Mouse (Mus musculus) embryonic facial prominence, embryonic 13.5 days (tissue): ENCODE results near the gene Zfp398. TPM values are rescaled to one million over a fixed set of nuclear protein-coding genes. Genes with fewer than 3 reads are reported as not detected.
"Not testable (repeated sequence)": the region's sequence is repeated elsewhere in the genome, so short reads cannot be mapped to it uniquely, and the experiment has no call there.

ENCODE experiments used
- ATAC-seq: fragments of 200-750 bp; cut with Nextera tagmentation; 2 replicates; pipeline ENCODE4 v1.8.0; 2017; ENCODE audit warnings: low read depth; ENCODE audit not compliant: insufficient number of reproducible peaks, insufficient read depth, low FRiP score, low TSS enrichment
- H3K27ac ChIP-seq: fragments of 300-500 bp; sonication (generic); 2 replicates; pipeline ENCODE4 v1.5.1; 2015; ENCODE audit warnings: moderate library complexity, mild to moderate bottlenecking, inconsistent platforms
- H3K27me3 ChIP-seq: fragments of 300-500 bp; sonication (generic); 2 replicates; pipeline ENCODE4 v1.6.1; 2015; ENCODE audit warnings: mild to moderate bottlenecking, inconsistent platforms
- H3K36me3 ChIP-seq: fragments of 300-500 bp; sonication (generic); 2 replicates; pipeline ENCODE4 v1.6.1; 2015; ENCODE audit warnings: mild to moderate bottlenecking, inconsistent platforms
- H3K4me1 ChIP-seq: fragments of 300-500 bp; sonication (generic); 2 replicates; pipeline ENCODE4 v1.6.1; 2015; ENCODE audit warnings: inconsistent platforms
- H3K4me2 ChIP-seq: fragments of 300-500 bp; sonication (generic); 2 replicates; pipeline ENCODE4 v1.6.1; 2015; ENCODE audit warnings: moderate library complexity, mild to moderate bottlenecking, inconsistent platforms
- H3K4me3 ChIP-seq: fragments of 300-500 bp; sonication (generic); 2 replicates; pipeline ENCODE4 v1.5.1; 2015; ENCODE audit warnings: mild to moderate bottlenecking, inconsistent platforms
- H3K9ac ChIP-seq: fragments of 300-500 bp; sonication (generic); 2 replicates; pipeline ENCODE4 v1.6.1; 2015; ENCODE audit warnings: mild to moderate bottlenecking, inconsistent platforms
- H3K9me3 ChIP-seq: fragments of 300-500 bp; sonication (generic); 2 replicates; pipeline ENCODE4 v1.6.1; 2016; ENCODE audit warnings: inconsistent platforms
- WGBS: fragments of 180-500 bp; shearing (Covaris S2); methylation state at CpG from one replicate; pipeline ENCODE4 v1.1.7; 2015; ENCODE audit warnings: mixed read lengths; 5-methylcytosine and 5-hydroxymethylcytosine counted together
- polyA plus RNA-seq: library from polyadenylated mRNA; unstranded; fragments of >200 nt; fragmentation: Nextera tagmentation; extraction: Ambion mirVana; gene quantifications from 2 replicates; pipeline ENCODE4 v1.2.1, GENCODE M21; 2015

The Zfp398 gene
- polyA plus RNA-seq, 1 experiment from 2014 or later, result 14.8 TPM

- H3K27me3 ChIP-seq, H3K9me3 ChIP-seq, H3K27ac ChIP-seq, H3K4me2 ChIP-seq, H3K9ac ChIP-seq, H3K4me3 ChIP-seq, ATAC-seq, H3K4me1 ChIP-seq: not testable (repeated sequence)
- 90% methylated on average over 3 of the region's 3 CpGs for WGBS
- peaks cover 38% of the 10 kb centered on the region for H3K36me3 ChIP-seq
Measured at GRCm38 (mm10) chr6:47857729-47858128, 22.3 kb downstream of the Zfp398 start.

GRCm38 (mm10) chr6:47872266-47872665 lies 36.8 kb downstream of the Zfp398 start:
- H3K9ac ChIP-seq, result no peak overlapping the region
- no peak for ATAC-seq
- no peaks in the 10 kb centered on the region for H3K27me3 ChIP-seq
- H3K27ac ChIP-seq, result no peak overlapping the region
- no peaks in the 10 kb centered on the region for H3K9me3 ChIP-seq
- H3K4me3 ChIP-seq, result no peak overlapping the region
- no peak overlapping the region for H3K4me2 ChIP-seq
- H3K4me1 ChIP-seq, result no peaks in the 10 kb centered on the region
- peaks cover 24% of the 10 kb centered on the region for H3K36me3 ChIP-seq
- 90% methylated on average over 5 of the region's 5 CpGs for WGBS

GRCm38 (mm10) chr6:47877058-47877457 lies 41.6 kb downstream of the Zfp398 start, which contains the start of gene Zfp282:
Gene Zfp282, plus strand, starts transcription at chr6:47877204.
- Histone ChIP-seq H3K27me3 (no peaks in the 10 kb centered on the region), H3K9me3 (no peaks in the 10 kb centered on the region), H3K4me3 (peak within 1 kb of the TSS; percentile 94), H3K4me2 (peak within 1 kb of the TSS; percentile 88), H3K4me1 (peaks cover 17% of the 10 kb centered on the region), H3K9ac (peak within 1 kb of the TSS; percentile 97), H3K27ac (peak within 1 kb of the TSS; percentile 97), H3K36me3 (peaks cover 23% of the 10 kb centered on the region)
- 4% methylated on average over 9 of the region's 9 CpGs for WGBS
- no peak for ATAC-seq

GRCm38 (mm10) chr6:47877461-47878132 lies 42.1 kb downstream of the Zfp398 start:
- Histone ChIP-seq H3K9me3 (no peaks in the 10 kb centered on the region), H3K36me3 (peaks cover 28% of the 10 kb centered on the region), H3K27ac (peak overlapping the region; percentile 97), H3K4me2 (peak overlapping the region; percentile 88), H3K9ac (peak overlapping the region; percentile 97), H3K27me3 (no peaks in the 10 kb centered on the region), H3K4me3 (peak overlapping the region; percentile 94), H3K4me1 (peaks cover 17% of the 10 kb centered on the region)
- ATAC-seq, result peak; percentile 93
- WGBS, result under 1% methylated on average over 69 of the region's 71 CpGs

GRCm38 (mm10) chr6:47878133-47878514 lies 42.7 kb downstream of the Zfp398 start:
- H3K9ac ChIP-seq, result peak overlapping the region; percentile 97
- peak overlapping the region; percentile 88 for H3K4me2 ChIP-seq
- 1% methylated on average over 11 of the region's 11 CpGs for WGBS
- no peaks in the 10 kb centered on the region for H3K27me3 ChIP-seq
- peaks cover 33% of the 10 kb centered on the region for H3K36me3 ChIP-seq
- no peaks in the 10 kb centered on the region for H3K9me3 ChIP-seq
- no peak for ATAC-seq
- peak overlapping the region; percentile 94 for H3K4me3 ChIP-seq
- H3K4me1 ChIP-seq, result peaks cover 17% of the 10 kb centered on the region
- peak overlapping the region; percentile 97 for H3K27ac ChIP-seq

GRCm38 (mm10) chr6:47878593-47878992 lies 43.1 kb downstream of the Zfp398 start:
- H3K9ac ChIP-seq, result peak overlapping the region; percentile 97
- no peaks in the 10 kb centered on the region for H3K9me3 ChIP-seq
- WGBS, result 35% methylated on average over 3 of the region's 3 CpGs
- H3K36me3 ChIP-seq, result peaks cover 38% of the 10 kb centered on the region
- peak overlapping the region; percentile 97 for H3K27ac ChIP-seq
- ATAC-seq, result no peak
- peaks cover 17% of the 10 kb centered on the region for H3K4me1 ChIP-seq
- H3K4me2 ChIP-seq, result peak overlapping the region; percentile 88
- peak overlapping the region; percentile 94 for H3K4me3 ChIP-seq
- H3K27me3 ChIP-seq, result no peaks in the 10 kb centered on the region

- WGBS, result 67% methylated on average over 4 of the region's 4 CpGs
- Histone ChIP-seq H3K27me3 (no peaks in the 10 kb centered on the region), H3K27ac (peak overlapping the region; percentile 97), H3K4me3 (peak overlapping the region; percentile 94), H3K36me3 (peaks cover 43% of the 10 kb centered on the region), H3K4me1 (peaks cover 17% of the 10 kb centered on the region), H3K9ac (peak overlapping the region; percentile 97), H3K9me3 (no peaks in the 10 kb centered on the region), H3K4me2 (peak overlapping the region; percentile 88)
- no peak for ATAC-seq
Measured at GRCm38 (mm10) chr6:47879049-47879716, 43.7 kb downstream of the Zfp398 start.

- Histone ChIP-seq H3K4me2 (peak overlapping the region; percentile 88), H3K4me3 (no peak overlapping the region)
- 80% methylated on average over 10 of the region's 10 CpGs for WGBS
Measured at GRCm38 (mm10) chr6:47880166-47880565, 44.7 kb downstream of the Zfp398 start.

GRCm38 (mm10) chr6:47888812-47889383 lies 53.4 kb downstream of the Zfp398 start:
- 89% methylated on average over 8 of the region's 8 CpGs for WGBS

More at GRCm38 (mm10) chr6:47880166-47880565, 44.7 kb downstream of the Zfp398 start:
- Histone ChIP-seq H3K27me3 (no peaks in the 10 kb centered on the region), H3K4me1 (peaks cover 17% of the 10 kb centered on the region), H3K9ac (peak overlapping the region; percentile 32; the same call in 1 of the 2 replicates), H3K9me3 (no peaks in the 10 kb centered on the region), H3K36me3 (peaks cover 53% of the 10 kb centered on the region), H3K27ac (peak overlapping the region; percentile 69)
- ATAC-seq, result no peak

GRCm38 (mm10) chr6:47899416-47899815 lies 64.0 kb downstream of the Zfp398 start:
- ATAC-seq, result no peak
- no peak overlapping the region for H3K4me2 ChIP-seq
- H3K4me3 ChIP-seq, result no peak overlapping the region
- 88% methylated on average over 6 of the region's 6 CpGs for WGBS
- H3K9me3 ChIP-seq, result no peaks in the 10 kb centered on the region
- no peak overlapping the region for H3K9ac ChIP-seq
- H3K27me3 ChIP-seq, result peaks cover 8% of the 10 kb centered on the region; the same call in 1 of the 2 replicates
- H3K27ac ChIP-seq, result no peak overlapping the region
- peaks cover 72% of the 10 kb centered on the region for H3K36me3 ChIP-seq
- H3K4me1 ChIP-seq, result no peaks in the 10 kb centered on the region

More at GRCm38 (mm10) chr6:47888812-47889383, 53.4 kb downstream of the Zfp398 start:
- H3K9me3 ChIP-seq, result no peaks in the 10 kb centered on the region
- H3K27ac ChIP-seq, result peak overlapping the region; percentile 28
- peaks cover 5% of the 10 kb centered on the region for H3K4me1 ChIP-seq
- no peaks in the 10 kb centered on the region for H3K27me3 ChIP-seq
- H3K4me2 ChIP-seq, result no peak overlapping the region
- no peak overlapping the region for H3K4me3 ChIP-seq
- no peak overlapping the region for H3K9ac ChIP-seq
- ATAC-seq, result no peak
- H3K36me3 ChIP-seq, result peaks cover 88% of the 10 kb centered on the region

- Histone ChIP-seq H3K4me3 (no peak overlapping the region), H3K27ac (no peak overlapping the region), H3K9me3 (no peaks in the 10 kb centered on the region), H3K36me3 (peaks cover 95% of the 10 kb centered on the region), H3K9ac (no peak overlapping the region), H3K4me2 (no peak overlapping the region), H3K4me1 (no peaks in the 10 kb centered on the region), H3K27me3 (peaks cover 8% of the 10 kb centered on the region; the same call in 1 of the 2 replicates)
- 75% methylated on average over 4 of the region's 4 CpGs for WGBS
- ATAC-seq, result no peak
Measured at GRCm38 (mm10) chr6:47903587-47903986, 68.1 kb downstream of the Zfp398 start.
